Mouse (Mus musculus) liver, adult (tissue): Measurements from ENCODE around the gene Map6.
A peak's percentile ranks its signal among the peaks of the same experiment; 100 is the strongest.

Source experiments
- GATA4 ChIP-seq: IDR thresholded peaks from 2 replicates; pipeline ENCODE4 v1.6.1; 2014; ENCODE audit warnings: mild to moderate bottlenecking, low read length; ENCODE audit not compliant: insufficient replicate concordance

Gene Map6

DNA sequence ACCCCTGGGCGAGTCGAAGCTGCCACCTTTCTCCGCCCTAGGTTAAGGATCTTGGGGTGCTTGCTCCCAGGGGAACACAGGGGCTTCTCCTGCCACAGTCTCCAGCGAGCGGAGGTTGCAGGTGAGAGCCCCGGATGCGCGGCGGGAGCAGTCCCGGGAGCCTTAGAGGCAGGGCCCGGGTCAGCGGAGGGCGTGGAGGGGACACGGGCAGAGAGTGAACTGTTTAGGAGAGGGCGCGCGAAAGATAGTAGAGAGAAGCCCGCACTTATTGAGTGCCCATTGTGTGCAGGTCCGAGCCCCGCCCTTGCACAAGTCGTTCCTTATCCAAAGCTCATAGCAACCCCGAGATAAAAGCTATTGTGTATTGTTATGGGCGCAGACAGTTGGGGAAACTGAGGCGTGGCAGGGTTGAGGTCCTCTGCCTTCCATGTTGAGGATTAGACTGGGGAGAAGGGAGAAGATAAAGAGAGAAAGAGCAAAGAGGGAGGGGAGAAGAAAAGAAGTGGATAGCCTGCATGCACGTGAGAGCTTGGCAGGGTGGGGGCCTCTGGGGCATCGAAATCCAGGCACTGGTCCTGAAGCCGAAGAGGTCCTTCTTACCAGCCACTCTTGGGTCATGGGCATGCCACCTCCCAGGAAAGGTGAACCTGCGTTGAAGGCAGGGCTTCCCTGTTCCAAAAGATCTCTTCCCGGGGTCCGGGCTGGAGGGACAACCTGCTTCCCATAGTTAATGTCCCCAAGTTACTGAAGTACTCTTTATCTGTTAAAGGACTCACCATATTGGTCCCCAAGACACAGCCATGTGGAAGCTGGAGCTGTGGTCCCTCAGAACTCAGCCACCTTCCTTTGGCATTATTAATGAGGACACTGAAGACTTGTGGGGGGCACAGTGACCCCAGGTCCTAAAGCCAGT is 115.1 kb downstream of the Map6 start:
- no peak for TF ChIP-seq GATA4

DNA sequence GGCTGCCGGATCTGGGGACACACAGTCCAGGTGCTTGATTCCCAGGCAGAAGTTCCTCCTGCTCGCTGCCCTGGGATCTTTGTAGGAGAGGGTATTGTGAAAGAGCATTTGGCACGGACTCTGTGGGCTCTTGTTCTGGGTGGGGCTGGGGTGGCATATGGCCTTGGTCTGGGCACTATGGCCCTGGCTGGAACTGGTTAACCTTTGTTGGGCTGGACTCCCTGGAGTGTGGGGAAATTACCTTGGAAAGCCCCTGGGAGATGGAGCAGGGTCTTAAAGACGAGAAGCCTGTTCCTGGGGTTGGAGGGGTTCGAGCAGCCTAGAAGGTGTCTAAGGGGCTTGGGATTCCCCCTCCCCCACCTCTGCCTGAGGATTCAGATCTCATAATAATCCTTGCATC is 116.0 kb downstream of the Map6 start:
- no peak for TF ChIP-seq GATA4

DNA sequence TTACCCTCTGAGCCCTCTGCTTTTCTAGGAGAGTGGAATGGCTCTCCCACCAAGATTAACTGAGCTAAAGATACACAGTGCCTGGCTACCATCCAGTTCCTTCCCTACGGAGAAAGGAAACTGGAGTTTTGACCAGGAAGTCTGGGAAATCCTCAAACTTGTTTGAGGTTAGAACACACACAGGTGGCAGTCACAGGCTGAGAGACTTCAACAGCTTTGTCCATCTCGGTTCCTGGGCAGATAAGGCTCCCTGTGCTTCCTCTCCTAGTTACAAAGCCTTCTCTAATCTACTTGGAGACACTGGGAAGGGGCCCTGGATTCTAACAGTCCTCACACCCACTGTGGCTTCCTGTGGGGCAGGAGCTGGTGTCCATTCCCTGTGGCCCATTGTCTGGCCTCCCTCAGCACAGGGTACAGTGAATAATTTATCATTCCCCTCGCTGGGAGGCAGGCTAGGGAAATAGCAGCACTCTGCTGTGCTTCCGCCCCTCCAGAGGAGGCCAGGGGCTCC is 116.9 kb downstream of the Map6 start:
- TF ChIP-seq GATA4 = peak; percentile 59; the same call in 1 of the 2 replicates

DNA sequence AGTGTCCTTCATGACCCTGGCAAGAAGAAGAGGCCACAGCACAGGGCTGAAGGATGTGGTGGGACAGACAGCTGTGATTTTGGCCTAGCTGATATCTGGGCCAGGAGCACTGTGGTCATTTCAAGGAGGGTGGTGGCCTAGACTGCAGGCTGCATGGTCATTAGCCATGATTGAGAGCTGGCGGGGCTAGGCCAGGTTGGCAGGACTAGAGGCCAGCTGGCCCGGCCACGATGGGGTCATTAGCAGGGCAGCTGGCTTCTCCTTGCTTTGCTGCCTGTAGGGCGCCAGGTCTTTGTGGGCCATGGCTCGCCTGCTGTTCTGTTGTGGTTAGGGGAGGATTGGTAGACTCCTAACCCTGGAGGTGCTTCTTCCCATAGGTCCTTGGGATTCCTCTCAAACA is 118.8 kb downstream of the Map6 start:
- no peak for TF ChIP-seq GATA4
